Mouse (Mus musculus) midbrain, embryonic 13.5 days (tissue): Measurements from ENCODE around the gene D1Pas1. TPM values are rescaled to one million over a fixed set of nuclear protein-coding genes. Genes with fewer than 3 reads are reported as not detected.

Experiments used
- ATAC-seq: fragments of 200-750 bp; cut with Nextera tagmentation; 2 replicates; pipeline ENCODE4 v1.8.0; 2017; ENCODE audit warnings: mild to moderate bottlenecking, moderate TSS enrichment, moderate library complexity
- H3K27ac ChIP-seq: fragments of 300-500 bp; sonication (generic); 2 replicates; pipeline ENCODE4 v1.5.1; 2015; ENCODE audit warnings: inconsistent platforms, mild to moderate bottlenecking, moderate library complexity
- H3K27me3 ChIP-seq: fragments of 300-500 bp; sonication (generic); 2 replicates; pipeline ENCODE4 v1.6.1; 2015; ENCODE audit warnings: mild to moderate bottlenecking, inconsistent platforms
- H3K36me3 ChIP-seq: fragments of 300-500 bp; sonication (generic); 2 replicates; pipeline ENCODE4 v1.6.1; 2015; ENCODE audit warnings: mild to moderate bottlenecking, inconsistent platforms
- H3K4me1 ChIP-seq: fragments of 300-500 bp; sonication (generic); replicated peaks from 2 replicates; pipeline ENCODE4 v1.6.1; 2015; ENCODE audit warnings: inconsistent platforms
- H3K4me2 ChIP-seq: fragments of 300-500 bp; sonication (generic); replicated peaks from 2 replicates; pipeline ENCODE4 v1.6.1; 2015; ENCODE audit warnings: moderate library complexity, mild to moderate bottlenecking, inconsistent platforms
- H3K4me3 ChIP-seq: fragments of 300-500 bp; sonication (generic); replicated peaks from 2 replicates; pipeline ENCODE4 v1.5.1; 2015; ENCODE audit warnings: mild to moderate bottlenecking, inconsistent platforms
- H3K9ac ChIP-seq: fragments of 300-500 bp; sonication (generic); replicated peaks from 2 replicates; pipeline ENCODE4 v1.6.1; 2015; ENCODE audit warnings: mild to moderate bottlenecking, inconsistent platforms
- H3K9me3 ChIP-seq: fragments of 300-500 bp; sonication (generic); 2 replicates; pipeline ENCODE4 v1.6.1; 2016; ENCODE audit warnings: mild to moderate bottlenecking, inconsistent platforms
- WGBS: fragments of 180-500 bp; shearing (Covaris S2); methylation state at CpG from one replicate; pipeline ENCODE4 v1.1.7; 2015; 5-methylcytosine and 5-hydroxymethylcytosine counted together
- polyA plus RNA-seq: library from polyadenylated mRNA; unstranded; fragments of >200 nt; fragmentation: Nextera tagmentation; extraction: Ambion mirVana; gene quantifications from 2 replicates; pipeline ENCODE4 v1.2.1, GENCODE M21; 2015

Gene D1Pas1
- polyA plus RNA-seq, result 0.08 and 0.19 TPM in 2 replicates

DNA sequence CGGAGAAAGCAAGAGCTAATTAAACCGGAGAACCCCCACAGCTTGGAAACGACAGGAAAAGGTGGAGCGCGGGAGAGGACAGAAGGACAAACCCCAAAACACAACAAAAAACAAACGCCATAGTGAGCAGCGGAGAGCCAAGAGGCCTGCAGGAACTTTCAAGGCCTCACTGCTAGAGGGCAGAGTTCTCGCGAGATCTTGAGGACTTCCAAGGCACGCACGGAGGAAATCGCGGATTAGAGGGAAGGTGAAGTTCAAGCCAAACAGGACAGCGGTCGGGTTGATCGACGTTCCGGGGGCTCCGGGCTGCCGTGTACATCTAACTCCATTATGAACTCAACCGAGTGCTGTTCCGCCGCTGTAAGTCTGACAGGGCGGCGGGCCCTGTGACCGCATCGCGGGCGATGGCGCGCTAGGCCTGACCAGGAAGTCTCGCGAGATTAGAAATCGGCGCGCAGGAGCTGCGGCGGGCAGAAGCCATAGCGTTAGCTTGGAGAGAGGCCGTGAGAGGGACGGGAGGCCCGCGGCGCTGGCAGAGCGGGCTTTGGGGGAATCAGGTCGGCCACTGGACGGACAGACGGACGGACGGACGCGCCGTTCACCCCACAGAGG lies at the start of gene D1Pas1:
D1Pas1 (plus strand) TSS at position 216 of the 612 bp plus-strand sequence.
- H3K4me2 ChIP-seq, result no peak within 1 kb of the TSS
- no peak within 1 kb of the TSS for H3K9ac ChIP-seq
- H3K9me3 ChIP-seq, result peaks cover 27% of the 10 kb centered on the region
- H3K27me3 ChIP-seq, result no peaks in the 10 kb centered on the region
- no peaks in the 10 kb centered on the region for H3K4me1 ChIP-seq
- no peak within 1 kb of the TSS for H3K4me3 ChIP-seq
- H3K36me3 ChIP-seq, result peaks cover 6% of the 10 kb centered on the region; the same call in 1 of the 2 replicates
- H3K27ac ChIP-seq, result no peak within 1 kb of the TSS
- WGBS, result 88% methylated on average over 53 of the region's 53 CpGs
- ATAC-seq, result no peak

DNA sequence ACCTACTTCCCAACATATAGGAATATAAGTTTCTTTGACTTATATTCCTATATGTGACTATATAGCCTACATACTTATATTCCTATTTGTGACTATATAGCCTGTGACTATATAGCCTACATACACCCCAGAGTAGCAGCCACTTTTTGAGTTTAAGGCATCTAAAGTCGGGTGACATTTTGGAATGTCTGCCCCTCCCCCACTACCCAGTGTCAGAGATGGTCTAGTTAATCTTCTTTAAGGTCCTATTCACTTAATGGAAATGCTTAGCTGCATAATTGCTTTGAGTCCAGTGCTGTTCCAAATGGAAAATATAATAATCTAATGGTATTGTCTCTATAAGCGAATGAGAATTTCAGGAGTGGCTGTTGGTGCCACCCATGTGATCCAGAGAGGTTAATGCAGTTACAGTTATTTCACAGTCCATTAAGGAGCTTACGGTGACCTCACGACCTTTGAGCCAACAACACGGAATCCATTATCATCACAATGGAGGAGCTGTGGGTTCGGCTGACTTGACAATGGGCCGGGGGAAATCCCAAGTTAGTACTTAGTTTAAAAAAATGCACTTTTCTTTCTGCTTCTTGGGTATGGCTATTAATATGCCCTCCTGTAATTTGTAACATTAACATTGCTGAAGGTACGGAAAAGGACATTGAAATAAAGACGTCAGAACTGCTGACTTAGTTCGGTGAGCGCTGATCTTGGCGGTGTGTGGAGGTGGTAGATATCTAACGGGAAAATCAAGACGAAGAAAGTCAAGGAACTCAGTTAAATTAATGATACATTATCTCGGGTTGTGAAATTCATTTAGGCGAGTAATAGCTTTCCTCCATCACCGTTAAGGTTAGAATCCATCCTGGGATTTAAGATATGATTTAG lies 44.5 kb upstream of the D1Pas1 start:
- Histone ChIP-seq H3K4me1 (peaks cover 22% of the 10 kb centered on the region), H3K36me3 (no peaks in the 10 kb centered on the region), H3K27me3 (peaks cover 55% of the 10 kb centered on the region), H3K4me3 (no peak overlapping the region), H3K9ac (no peak overlapping the region), H3K4me2 (no peak overlapping the region), H3K9me3 (no peaks in the 10 kb centered on the region), H3K27ac (no peak overlapping the region)
- 8% methylated on average over 17 of the region's 17 CpGs for WGBS
- no peak for ATAC-seq

DNA sequence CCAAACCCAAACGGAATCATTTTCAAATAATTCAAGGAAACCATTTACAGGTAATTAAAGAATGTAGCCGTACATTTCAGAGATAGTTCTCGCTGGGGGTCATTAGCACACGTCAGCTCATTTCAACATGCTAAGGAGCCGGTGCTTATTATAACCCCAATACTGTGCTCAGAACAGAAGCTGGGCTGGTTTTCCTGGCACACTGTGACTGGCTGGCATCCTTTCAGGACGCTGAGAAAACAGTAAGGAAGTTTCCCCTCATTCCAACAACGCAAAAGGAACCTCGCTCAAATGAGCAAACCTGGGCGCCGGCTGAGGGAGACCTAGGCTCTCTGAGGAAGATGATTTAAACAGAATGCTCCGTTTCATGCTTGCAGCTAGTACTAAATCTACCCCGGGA lies 43.2 kb upstream of the D1Pas1 start:
- no peaks in the 10 kb centered on the region for H3K36me3 ChIP-seq
- 50% methylated on average over 12 of the region's 12 CpGs for WGBS
- H3K27me3 ChIP-seq, result peaks cover 53% of the 10 kb centered on the region
- no peak overlapping the region for H3K4me2 ChIP-seq
- no peak overlapping the region for H3K27ac ChIP-seq
- no peak overlapping the region for H3K9ac ChIP-seq
- no peak overlapping the region for H3K4me3 ChIP-seq
- peaks cover 22% of the 10 kb centered on the region for H3K4me1 ChIP-seq
- H3K9me3 ChIP-seq, result no peaks in the 10 kb centered on the region
- no peak for ATAC-seq

DNA sequence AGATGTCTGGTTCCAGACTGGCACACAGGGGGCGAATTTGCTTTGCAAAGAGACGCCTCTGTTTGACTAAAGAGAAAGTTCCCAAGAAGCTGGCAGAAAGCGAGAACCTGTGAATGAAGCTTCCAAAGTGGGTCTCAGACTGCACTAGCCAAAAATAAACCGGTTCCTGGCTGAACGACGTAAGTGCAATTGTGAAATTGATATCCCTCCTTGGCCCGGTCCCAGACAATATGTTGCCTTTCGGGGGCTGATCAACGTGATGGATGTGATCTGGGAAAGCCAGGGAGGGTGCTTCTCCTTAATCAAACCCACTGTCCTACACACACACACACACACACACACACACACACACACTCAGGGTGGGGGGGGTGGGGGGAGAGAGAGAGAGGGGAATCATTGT lies 41.8 kb upstream of the D1Pas1 start:
- H3K27ac ChIP-seq, result no peak overlapping the region
- no peaks in the 10 kb centered on the region for H3K9me3 ChIP-seq
- H3K9ac ChIP-seq, result no peak overlapping the region
- H3K27me3 ChIP-seq, result peaks cover 52% of the 10 kb centered on the region
- WGBS, result 41% methylated on average over 9 of the region's 9 CpGs
- H3K4me3 ChIP-seq, result no peak overlapping the region
- no peaks in the 10 kb centered on the region for H3K36me3 ChIP-seq
- H3K4me2 ChIP-seq, result no peak overlapping the region
- peaks cover 22% of the 10 kb centered on the region for H3K4me1 ChIP-seq
- ATAC-seq, result no peak

DNA sequence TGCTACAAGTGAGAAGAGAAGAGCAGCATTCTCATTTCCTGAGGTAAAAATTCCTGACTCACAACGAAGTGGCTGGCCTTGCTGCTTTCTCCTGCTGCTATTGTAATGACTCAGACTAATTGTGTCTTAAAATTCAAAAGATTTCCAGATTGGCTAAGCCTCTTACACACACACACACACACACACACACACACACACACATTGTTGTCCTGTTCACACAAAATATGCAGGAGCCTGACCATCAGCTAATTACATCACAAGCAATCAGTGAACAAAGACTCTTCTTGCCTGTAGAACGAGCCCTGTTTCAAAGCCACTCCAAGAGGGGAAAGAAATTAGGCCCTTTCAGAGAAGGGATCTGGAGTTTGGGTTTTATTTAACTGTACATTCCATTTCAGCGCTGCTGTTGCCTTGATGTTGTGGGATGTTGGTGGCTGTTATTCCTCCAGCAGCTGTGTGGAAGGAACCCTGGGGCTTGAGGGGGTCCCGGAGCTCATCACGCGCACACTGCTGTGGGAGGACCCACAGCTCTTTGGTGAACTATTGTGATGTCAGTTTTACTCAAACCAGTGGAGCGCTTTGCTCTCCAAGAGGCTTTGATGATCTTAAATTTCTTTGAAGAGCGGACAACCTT lies 40.8 kb upstream of the D1Pas1 start:
- H3K9ac ChIP-seq, result no peak overlapping the region
- no peaks in the 10 kb centered on the region for H3K36me3 ChIP-seq
- H3K4me1 ChIP-seq, result peaks cover 22% of the 10 kb centered on the region
- H3K4me3 ChIP-seq, result no peak overlapping the region
- H3K27me3 ChIP-seq, result peaks cover 43% of the 10 kb centered on the region
- H3K4me2 ChIP-seq, result 0 out of 2 replicates have a peak overlapping the region, but pooled peaks have one; percentile 2
- ATAC-seq, result peak; percentile 45; the same call in 1 of the 2 replicates
- no peak overlapping the region for H3K27ac ChIP-seq
- no peaks in the 10 kb centered on the region for H3K9me3 ChIP-seq
- 10% methylated on average over 8 of the region's 8 CpGs for WGBS

DNA sequence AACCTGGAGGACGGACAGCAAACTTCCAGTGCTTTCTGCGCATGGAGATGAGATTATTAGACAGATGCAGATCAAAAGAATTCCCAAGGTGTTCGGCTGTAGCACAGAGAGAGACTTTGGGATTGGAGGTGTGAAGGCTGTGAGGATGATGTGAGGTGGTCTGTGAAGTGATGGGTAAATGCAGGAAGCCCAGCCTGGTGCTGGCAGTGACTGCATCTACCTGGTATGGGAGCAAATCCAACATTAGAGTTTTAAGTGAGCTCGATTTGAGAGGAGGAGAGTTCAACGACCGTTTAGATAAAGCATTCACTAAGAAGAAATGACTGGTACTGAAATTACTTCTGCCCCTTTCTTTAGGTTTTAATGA lies 40.3 kb upstream of the D1Pas1 start:
- Histone ChIP-seq H3K36me3 (no peaks in the 10 kb centered on the region), H3K4me3 (no peak overlapping the region), H3K9ac (no peak overlapping the region), H3K9me3 (no peaks in the 10 kb centered on the region), H3K4me2 (0 out of 2 replicates have a peak overlapping the region, but pooled peaks have one; percentile 2), H3K27ac (no peak overlapping the region), H3K4me1 (peaks cover 22% of the 10 kb centered on the region), H3K27me3 (peaks cover 39% of the 10 kb centered on the region)
- 0 out of 2 replicates have a peak, but pooled peaks have one; percentile 4 for ATAC-seq
- WGBS, result 43% methylated on average over 6 of the region's 6 CpGs

DNA sequence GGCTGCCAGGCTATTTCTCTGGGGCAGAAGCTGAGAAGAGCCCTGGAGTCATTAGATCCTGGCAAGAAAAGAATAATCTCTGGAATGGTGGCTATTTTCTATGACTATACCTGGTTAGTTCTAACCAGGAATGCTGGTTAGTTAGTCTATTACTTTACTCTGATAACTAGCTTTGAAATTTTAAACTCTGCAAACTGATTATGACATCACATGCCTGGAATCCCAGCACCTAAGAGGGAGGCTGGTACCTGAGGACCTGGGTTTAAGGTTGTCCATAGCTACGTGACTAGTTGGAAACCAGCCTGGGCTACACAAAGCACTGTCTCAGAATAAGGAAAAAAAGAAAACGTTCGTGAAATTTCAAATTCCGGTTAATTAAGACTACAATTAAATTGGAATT lies 39.7 kb upstream of the D1Pas1 start:
- no peak overlapping the region for H3K27ac ChIP-seq
- no peak for ATAC-seq
- H3K4me2 ChIP-seq, result no peak overlapping the region
- H3K36me3 ChIP-seq, result no peaks in the 10 kb centered on the region
- H3K9ac ChIP-seq, result no peak overlapping the region
- H3K4me3 ChIP-seq, result no peak overlapping the region
- H3K27me3 ChIP-seq, result peaks cover 34% of the 10 kb centered on the region
- WGBS, result 69% methylated on average over 4 of the region's 4 CpGs
- H3K4me1 ChIP-seq, result peaks cover 20% of the 10 kb centered on the region
- no peaks in the 10 kb centered on the region for H3K9me3 ChIP-seq

DNA sequence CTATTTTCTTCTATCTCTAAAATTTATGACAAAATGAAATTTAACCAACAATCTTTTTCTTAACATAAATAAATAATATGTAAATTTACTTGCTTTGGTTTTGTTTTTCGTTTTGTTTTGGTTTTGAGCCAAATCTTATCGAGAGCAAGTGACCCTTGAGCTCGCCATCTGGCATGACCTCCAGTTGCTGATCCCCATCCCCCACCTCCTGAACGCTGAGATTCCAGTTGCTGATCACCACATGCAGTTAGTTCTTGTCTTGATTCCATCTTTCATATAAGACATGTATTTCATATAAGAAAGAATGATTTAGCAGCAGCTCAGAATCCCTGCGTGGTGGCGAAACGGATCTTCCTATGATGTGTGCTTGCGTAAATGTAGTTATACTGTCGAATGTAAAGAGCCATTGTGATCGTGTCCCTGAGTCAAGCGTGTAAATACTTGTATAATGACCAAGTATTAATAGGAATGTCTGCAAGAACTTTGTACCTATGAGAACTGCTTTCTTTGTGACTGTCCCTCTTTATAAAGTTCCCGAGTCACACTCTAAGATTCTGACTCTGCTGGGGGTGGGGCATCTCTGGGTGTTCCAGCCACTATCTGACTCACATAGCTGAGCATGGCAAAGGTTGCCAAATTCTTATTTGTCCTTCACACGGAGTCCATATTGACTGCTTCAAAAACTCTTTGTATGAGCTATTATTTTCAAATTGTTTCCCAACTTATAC lies 36.9 kb upstream of the D1Pas1 start:
- Histone ChIP-seq H3K4me2 (no peak overlapping the region), H3K4me1 (peaks cover 10% of the 10 kb centered on the region), H3K36me3 (no peaks in the 10 kb centered on the region), H3K4me3 (no peak overlapping the region), H3K27ac (no peak overlapping the region), H3K9me3 (no peaks in the 10 kb centered on the region), H3K9ac (no peak overlapping the region), H3K27me3 (peaks cover 22% of the 10 kb centered on the region)
- WGBS, result 83% methylated on average over 13 of the region's 13 CpGs
- ATAC-seq, result no peak

DNA sequence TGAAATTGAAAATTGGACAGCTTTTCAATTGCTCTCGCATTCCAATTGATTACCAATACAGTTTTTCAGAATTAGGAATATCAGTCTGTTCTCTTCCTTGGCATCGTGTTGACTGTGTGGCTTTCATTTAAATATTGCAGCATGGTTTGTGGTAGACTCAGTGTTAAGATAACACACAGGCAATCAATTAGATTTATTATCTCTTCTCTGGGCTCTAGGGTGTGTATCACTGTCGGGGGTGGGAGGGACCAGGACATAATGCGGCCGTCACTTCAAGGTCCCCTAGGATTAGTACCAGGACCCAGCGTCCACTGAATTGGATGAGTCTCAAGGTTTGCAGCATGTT lies 36.4 kb upstream of the D1Pas1 start:
- no peak overlapping the region for H3K27ac ChIP-seq
- H3K4me3 ChIP-seq, result no peak overlapping the region
- H3K4me1 ChIP-seq, result peaks cover 10% of the 10 kb centered on the region
- no peaks in the 10 kb centered on the region for H3K36me3 ChIP-seq
- no peak overlapping the region for H3K4me2 ChIP-seq
- no peak overlapping the region for H3K9ac ChIP-seq
- ATAC-seq, result no peak
- H3K27me3 ChIP-seq, result peaks cover 18% of the 10 kb centered on the region; the same call in 1 of the 2 replicates
- no peaks in the 10 kb centered on the region for H3K9me3 ChIP-seq
- WGBS, result 91% methylated on average over 6 of the region's 6 CpGs

DNA sequence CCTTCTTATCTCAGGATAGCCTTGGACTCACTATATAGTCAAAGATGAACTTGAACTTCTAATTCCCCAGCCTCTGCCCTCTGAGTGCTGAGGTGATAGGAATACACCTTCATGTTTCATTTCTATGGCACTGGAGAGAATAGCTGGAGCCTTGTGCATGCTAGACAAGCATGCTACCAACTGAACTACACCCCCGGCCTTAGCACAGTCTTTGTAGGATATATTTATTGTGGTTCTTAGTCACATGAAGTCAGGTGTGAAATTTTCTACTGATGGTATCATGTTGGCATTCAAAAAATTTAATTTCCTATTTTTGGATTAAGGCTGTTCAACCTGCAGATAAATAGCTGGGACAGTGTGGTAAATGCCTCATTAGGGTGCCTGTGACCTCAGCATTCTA lies 33.0 kb upstream of the D1Pas1 start:
- H3K27ac ChIP-seq, result no peak overlapping the region
- H3K4me2 ChIP-seq, result no peak overlapping the region
- no peak overlapping the region for H3K4me3 ChIP-seq
- H3K9ac ChIP-seq, result no peak overlapping the region
- 0 out of 2 replicates have a peak, but pooled peaks cover 3% of the 10 kb centered on the region for H3K27me3 ChIP-seq
- H3K9me3 ChIP-seq, result no peaks in the 10 kb centered on the region
- WGBS, result 90% methylated on average over 1 of the region's 1 CpGs
- no peaks in the 10 kb centered on the region for H3K4me1 ChIP-seq
- H3K36me3 ChIP-seq, result no peaks in the 10 kb centered on the region
- ATAC-seq, result no peak

DNA sequence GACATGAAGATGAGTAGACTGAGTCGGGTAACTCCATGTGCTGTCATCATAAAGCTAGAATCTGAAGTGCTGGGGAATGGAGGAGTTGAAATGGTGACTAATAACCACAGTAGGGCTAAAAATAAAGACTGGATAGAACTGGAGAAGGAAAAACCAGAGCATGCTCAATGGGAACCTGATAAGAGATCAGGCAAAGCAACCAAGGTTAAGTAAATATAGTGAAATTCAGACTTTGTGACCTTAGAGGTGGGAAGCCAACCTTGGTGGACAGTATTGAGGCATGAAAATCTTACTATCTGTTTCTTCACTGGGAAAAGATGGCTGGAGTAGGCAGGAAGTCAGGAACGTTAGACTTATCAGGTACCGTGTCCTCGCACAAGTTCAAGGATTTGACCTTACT lies 14.8 kb upstream of the D1Pas1 start:
- Histone ChIP-seq H3K27me3 (no peaks in the 10 kb centered on the region), H3K27ac (no peak overlapping the region), H3K4me3 (no peak overlapping the region), H3K36me3 (no peaks in the 10 kb centered on the region), H3K9me3 (no peaks in the 10 kb centered on the region), H3K4me1 (no peaks in the 10 kb centered on the region), H3K9ac (no peak overlapping the region), H3K4me2 (no peak overlapping the region)
- ATAC-seq, result no peak
- 91% methylated on average over 4 of the region's 4 CpGs for WGBS
